8 mouse cellular contexts compared by ENCODE assay signal in genomic region chr9:37613182-37613910, GRCm38 (mm10). TPM values are rescaled to one million over a fixed set of nuclear protein-coding genes. Genes with fewer than 3 reads are reported as not detected.
DNase-seq lines count a peak whose midpoint lies in the region; ATAC-seq and TF ChIP-seq lines count a peak whose summit lies in the region.

TSS of gene Spa17 (minus strand) at chr9:37613722.

- TF ChIP-seq CTCF in liver, embryonic 14.5 days (IDR thresholded peaks at IDR 0.05; ENCODE audit: low read depth), result no peak
- TF ChIP-seq CTCF in stomach, postnatal 0 days (IDR thresholded peaks at IDR 0.05; ENCODE audit: low read depth), result 0 out of 2 replicates have a peak, but pooled peaks have one; percentile 1

- H3K9me3 ChIP-seq in forebrain, embryonic 10.5 days, result no peaks in the 10 kb centered on the region
- no peaks in the 10 kb centered on the region for H3K9me3 ChIP-seq in heart, embryonic 15.5 days (replicated peaks)
- H3K9me3 ChIP-seq in liver, embryonic 14.5 days (ENCODE audit: control insufficient read depth, low read length), result no peaks in the 10 kb centered on the region
- H3K9me3 ChIP-seq in neural tube, embryonic 11.5 days (ENCODE audit: control insufficient read depth, low read length), result no peaks in the 10 kb centered on the region
- no peaks in the 10 kb centered on the region for H3K9me3 ChIP-seq in stomach, postnatal 0 days (ENCODE audit: control insufficient read depth, low read length)

- H3K36me3 ChIP-seq in forebrain, embryonic 10.5 days (replicated peaks), result no peaks in the 10 kb centered on the region
- H3K36me3 ChIP-seq in heart, embryonic 15.5 days, result no peaks in the 10 kb centered on the region
- H3K36me3 ChIP-seq in liver, embryonic 14.5 days (replicated peaks; ENCODE audit: control insufficient read depth, insufficient read depth, low read depth), result no peaks in the 10 kb centered on the region
- no peaks in the 10 kb centered on the region for H3K36me3 ChIP-seq in neural tube, embryonic 11.5 days (ENCODE audit: control insufficient read depth, insufficient read depth, low read length)
- H3K36me3 ChIP-seq in stomach, postnatal 0 days (ENCODE audit: control insufficient read depth, insufficient read depth, low read length), result no peaks in the 10 kb centered on the region

- 0 out of 2 replicates have a peak, but pooled peaks have one; percentile 25 for TF ChIP-seq EP300 in liver, embryonic 14.5 days (IDR thresholded peaks at IDR 0.05; ENCODE audit: low read depth)
- no peak for TF ChIP-seq EP300 in stomach, postnatal 0 days (optimal IDR thresholded peaks at IDR 0.05)

- DNase-seq in CD8-positive naive resting alpha-beta T cell, adult 2 months (ENCODE audit: low read depth in 2 of 2, low spot score in 2 of 2), result peak; percentile 70 to 75
- DNase-seq in c-Kit-positive CD71-negative TER-119-negative erythroid progenitor cells, embryonic 14.5 days (ENCODE audit: low read depth), result peak; percentile 78
- DNase-seq in forebrain, embryonic 10.5 days (ENCODE audit: extremely low spot score, low spot score), result peak; percentile 87
- DNase-seq in kidney, postnatal 25 days, result peak; percentile 93 to 95
- DNase-seq in liver, embryonic 14.5 days (ENCODE audit: low read depth in 3 of 3, low spot score in 3 of 3), result peak; percentile 76 to 84 (median 76)
- DNase-seq in neural tube, embryonic 11.5 days (ENCODE audit: low spot score), result peak; percentile 93
- peak; percentile 90 for DNase-seq in stomach, postnatal 0 days (ENCODE audit: low spot score)

- ATAC-seq in heart, embryonic 15.5 days (replicated peaks; ENCODE audit: insufficient number of reproducible peaks, insufficient read depth, low FRiP score, low read depth), result peak; percentile 97
- ATAC-seq in liver, embryonic 14.5 days (ENCODE audit: insufficient read depth), result peak; percentile 96
- peak; percentile 92 for ATAC-seq in neural tube, embryonic 11.5 days (ENCODE audit: insufficient read depth, low FRiP score, low TSS enrichment)
- ATAC-seq in stomach, postnatal 0 days (ENCODE audit: low FRiP score, low TSS enrichment), result peak; percentile 97

- H3K4me1 ChIP-seq in forebrain, embryonic 10.5 days, result peaks cover 14% of the 10 kb centered on the region
- peaks cover 9% of the 10 kb centered on the region for H3K4me1 ChIP-seq in heart, embryonic 15.5 days (replicated peaks)
- peaks cover 7 to 14% of the 10 kb centered on the region in 2 experiments for H3K4me1 ChIP-seq in liver, embryonic 14.5 days (replicated peaks; ENCODE audit: control insufficient read depth in 2 of 2, insufficient read depth in 2 of 2, low read length in 1 of 2)
- H3K4me1 ChIP-seq in neural tube, embryonic 11.5 days (ENCODE audit: control insufficient read depth, insufficient read depth, low read length), result no peaks in the 10 kb centered on the region
- no peaks in the 10 kb centered on the region for H3K4me1 ChIP-seq in stomach, postnatal 0 days (replicated peaks; ENCODE audit: control insufficient read depth, insufficient read depth)

- peaks cover 5% of the 10 kb centered on the region for H3K27me3 ChIP-seq in forebrain, embryonic 10.5 days (ENCODE audit: poor library complexity, severe bottlenecking)
- no peaks in the 10 kb centered on the region for H3K27me3 ChIP-seq in heart, embryonic 15.5 days
- no peaks in the 10 kb centered on the region for H3K27me3 ChIP-seq in liver, embryonic 14.5 days (ENCODE audit: control insufficient read depth, insufficient read depth, low read length)
- no peaks in the 10 kb centered on the region for H3K27me3 ChIP-seq in neural tube, embryonic 11.5 days (ENCODE audit: control insufficient read depth, insufficient read depth, low read length)
- H3K27me3 ChIP-seq in stomach, postnatal 0 days (ENCODE audit: control insufficient read depth, insufficient read depth, low read length), result no peaks in the 10 kb centered on the region

- WGBS in forebrain, embryonic 10.5 days, result under 1% methylated on average over 45 of the region's 45 CpGs
- WGBS in heart, embryonic 15.5 days, result under 1% methylated on average over 45 of the region's 45 CpGs
- WGBS in liver, embryonic 14.5 days (ENCODE audit: insufficient replicate concordance), result under 1% methylated on average over 45 of the region's 45 CpGs
- under 1% methylated on average over 44 of the region's 45 CpGs for WGBS in neural tube, embryonic 11.5 days
- under 1% methylated on average over 44 of the region's 45 CpGs for WGBS in stomach, postnatal 0 days

- H3K27ac ChIP-seq in forebrain, embryonic 10.5 days, result peak within 1 kb of the TSS; percentile 93
- peak within 1 kb of the TSS; percentile 87 for H3K27ac ChIP-seq in heart, embryonic 15.5 days
- peak within 1 kb of the TSS; percentile 54 for H3K27ac ChIP-seq in liver, embryonic 14.5 days
- 0 out of 2 replicates have a peak within 1 kb of the TSS, but pooled peaks have one; percentile 53 for H3K27ac ChIP-seq in neural tube, embryonic 11.5 days (ENCODE audit: low read depth, low read length)
- H3K27ac ChIP-seq in stomach, postnatal 0 days (replicated peaks), result peak within 1 kb of the TSS; percentile 81

- H3K4me3 ChIP-seq in forebrain, embryonic 10.5 days, result peak within 1 kb of the TSS; percentile 76
- H3K4me3 ChIP-seq in heart, embryonic 15.5 days, result peak within 1 kb of the TSS; percentile 79
- H3K4me3 ChIP-seq in liver, embryonic 14.5 days (ENCODE audit: insufficient read depth in 1 of 2, low read depth in 2 of 2, low read length in 2 of 2), result peak within 1 kb of the TSS; percentile 76 to 96
- peak within 1 kb of the TSS; percentile 64 for H3K4me3 ChIP-seq in neural tube, embryonic 11.5 days (ENCODE audit: low read depth, low read length)
- peak within 1 kb of the TSS; percentile 72 for H3K4me3 ChIP-seq in stomach, postnatal 0 days (ENCODE audit: low read depth, low read length)

- peak within 1 kb of the TSS; percentile 84 for H3K4me2 ChIP-seq in heart, embryonic 15.5 days
- peak within 1 kb of the TSS; percentile 73 for H3K4me2 ChIP-seq in liver, embryonic 14.5 days (ENCODE audit: low read depth)
- peak within 1 kb of the TSS; percentile 76 for H3K4me2 ChIP-seq in neural tube, embryonic 11.5 days (ENCODE audit: low read depth)
- H3K4me2 ChIP-seq in stomach, postnatal 0 days (replicated peaks; ENCODE audit: low read depth), result peak within 1 kb of the TSS; percentile 72

- peak within 1 kb of the TSS; percentile 69 for H3K9ac ChIP-seq in heart, embryonic 15.5 days
- peak within 1 kb of the TSS; percentile 76 for H3K9ac ChIP-seq in liver, embryonic 14.5 days (replicated peaks)
- peak within 1 kb of the TSS; percentile 91 for H3K9ac ChIP-seq in neural tube, embryonic 11.5 days (ENCODE audit: low read length)
- peak within 1 kb of the TSS; percentile 72 for H3K9ac ChIP-seq in stomach, postnatal 0 days (ENCODE audit: low read length)

RNA-seq across cellular contexts. Expression of gene Spa17, which starts in this region (rescaled TPM):
- 14.0 and 16.3 TPM in 2 replicates for polyA plus RNA-seq in forebrain, embryonic 10.5 days (2016; fragmentation: Nextera tagmentation; extraction: Ambion mirVana)
- polyA plus RNA-seq in heart, embryonic 15.5 days (2015; fragmentation: Nextera tagmentation; extraction: Ambion mirVana), result 5.7 and 9.3 TPM in 2 replicates
- polyA plus RNA-seq in liver, embryonic 14.5 days (2012; rRNA removed), result 0.56 and 1.3 TPM in 2 replicates
- polyA plus RNA-seq in liver, embryonic 14.5 days (2014; fragmentation: Nextera tagmentation; extraction: Ambion mirVana), result 2.6 and 2.7 TPM in 2 replicates
- polyA plus RNA-seq in neural tube, embryonic 11.5 days (2014; fragmentation: Nextera tagmentation; extraction: Ambion mirVana), result 13.3 and 16.0 TPM in 2 replicates
- polyA plus RNA-seq in stomach, postnatal 0 days (2015; fragmentation: Nextera tagmentation; extraction: Ambion mirVana), result 3.4 and 4.0 TPM in 2 replicates

Comparison
In these comparisons a context has a peak if more than half of its experiments do, and no peak if none do; other contexts are left out.
1. Peak in every context shown above with its lines: DNase-seq, ATAC-seq, H3K4me3 ChIP-seq and H3K27ac ChIP-seq.